Mouse (Mus musculus) C2C12 (cell line): ENCODE data around the gene Crybg1. TPM values are rescaled to one million over a fixed set of nuclear protein-coding genes. Genes with fewer than 3 reads are reported as not detected.

Experiments
- H3K27me3 ChIP-seq: one replicate; pipeline ENCODE4 v1.6.1; 2011; ENCODE audit not compliant: control insufficient read depth, insufficient read depth, insufficient read length
- H3K36me3 ChIP-seq: one replicate; pipeline ENCODE4 v1.6.1; 2011; ENCODE audit not compliant: control insufficient read depth, insufficient read depth
- H3K4me3 ChIP-seq: one replicate; pipeline ENCODE4 v1.5.1; 2011; ENCODE audit warnings: mild to moderate bottlenecking, control low read depth; ENCODE audit not compliant: poor library complexity, insufficient read depth, severe bottlenecking
- H3K79me2 ChIP-seq: one replicate; pipeline ENCODE4 v1.6.1; 2011; ENCODE audit not compliant: control insufficient read depth, insufficient read depth
- H3K79me3 ChIP-seq: one replicate; pipeline ENCODE4 v1.6.1; 2011; ENCODE audit warnings: low read depth, control low read depth
- H3ac ChIP-seq: one replicate; pipeline ENCODE3; 2011; ENCODE audit warnings: low read depth; ENCODE audit not compliant: control insufficient read depth, insufficient read length
- CEBPB ChIP-seq: IDR thresholded peaks from one replicate; pipeline ENCODE4 v1.6.1; 2011; ENCODE audit warnings: low read depth, mild to moderate bottlenecking, control low read depth, moderate library complexity
- CTCF ChIP-seq: IDR thresholded peaks from one replicate; pipeline ENCODE4 v1.5.1; 2011; ENCODE audit not compliant: control insufficient read depth, insufficient read depth, insufficient read length
- FOSL1 ChIP-seq: IDR thresholded peaks from one replicate; pipeline ENCODE4 v1.8.0; 2011; ENCODE audit warnings: mild to moderate bottlenecking, low read length; ENCODE audit not compliant: poor library complexity, insufficient read depth, severe bottlenecking
- MAX ChIP-seq: IDR thresholded peaks from one replicate; pipeline ENCODE4 v1.6.1; 2011; ENCODE audit warnings: mild to moderate bottlenecking, control low read depth
- MYOD1 ChIP-seq: IDR thresholded peaks from one replicate; pipeline ENCODE4 v1.6.1; 2011; ENCODE audit warnings: low read depth; ENCODE audit not compliant: control insufficient read depth, insufficient read length
- MYOG ChIP-seq: IDR thresholded peaks from one replicate; pipeline ENCODE4 v1.6.1; 2011; ENCODE audit not compliant: control insufficient read depth, insufficient read length; ENCODE audit errors: extremely low read depth
- USF1 ChIP-seq: IDR thresholded peaks from one replicate; pipeline ENCODE4 v1.6.1; 2011; ENCODE audit warnings: low read depth, mild to moderate bottlenecking, control low read depth, moderate library complexity
- polyA plus RNA-seq: library from polyadenylated mRNA; unstranded; fragments of >200 nt; fragmentation: generic; extraction: Trizol; gene quantifications from one replicate; pipeline ENCODE4 v1.2.1, GENCODE M21; 2012; ENCODE audit warnings: missing spikeins

The Crybg1 gene
- polyA plus RNA-seq, 1 experiment: 11.1 TPM

GRCm38 (mm10) chr10:44013885-44014284 is 134.8 kb downstream of the Crybg1 start:
- H3K79me3 ChIP-seq: no peaks in the 10 kb centered on the region
- H3K36me3 ChIP-seq: no peaks in the 10 kb centered on the region
- H3K79me2 ChIP-seq: no peaks in the 10 kb centered on the region
- no peak overlapping the region for H3K4me3 ChIP-seq
- no peaks in the 10 kb centered on the region for H3K27me3 ChIP-seq
- H3ac ChIP-seq: no peak overlapping the region
- TF ChIP-seq CTCF (no peak), MYOG (no peak), MYOD1 (no peak), FOSL1 (no peak), CEBPB (no peak), MAX (no peak), USF1 (no peak)

GRCm38 (mm10) chr10:44011408-44011807 is 137.2 kb downstream of the Crybg1 start:
- Histone ChIP-seq H3K36me3 (no peaks in the 10 kb centered on the region), H3K79me2 (no peaks in the 10 kb centered on the region), H3K4me3 (no peak overlapping the region), H3K79me3 (no peaks in the 10 kb centered on the region), H3K27me3 (no peaks in the 10 kb centered on the region), H3ac (no peak overlapping the region)
- TF ChIP-seq MAX (no peak), FOSL1 (no peak), CEBPB (no peak), MYOD1 (no peak), CTCF (no peak), USF1 (no peak), MYOG (no peak)

GRCm38 (mm10) chr10:44008808-44009207 is 139.8 kb downstream of the Crybg1 start:
- Histone ChIP-seq H3K4me3 (no peak overlapping the region), H3K27me3 (no peaks in the 10 kb centered on the region), H3K79me2 (peaks cover 3% of the 10 kb centered on the region), H3K79me3 (no peaks in the 10 kb centered on the region), H3K36me3 (no peaks in the 10 kb centered on the region), H3ac (no peak overlapping the region)
- TF ChIP-seq CEBPB: no peak
- TF ChIP-seq USF1: no peak
- no peak for TF ChIP-seq MYOG
- TF ChIP-seq MAX: no peak
- TF ChIP-seq CTCF: no peak
- no peak for TF ChIP-seq MYOD1
- no peak for TF ChIP-seq FOSL1

GRCm38 (mm10) chr10:44006815-44007214 is 141.8 kb downstream of the Crybg1 start:
- H3K79me2 ChIP-seq: peaks cover 23% of the 10 kb centered on the region
- H3K27me3 ChIP-seq: no peaks in the 10 kb centered on the region
- no peak overlapping the region for H3K4me3 ChIP-seq
- H3K36me3 ChIP-seq: no peaks in the 10 kb centered on the region
- peaks cover 9% of the 10 kb centered on the region for H3K79me3 ChIP-seq
- TF ChIP-seq CTCF (no peak), MYOG (no peak), MYOD1 (no peak)
- no peak overlapping the region for H3ac ChIP-seq

- Histone ChIP-seq H3K79me2 (peaks cover 31% of the 10 kb centered on the region), H3K79me3 (peaks cover 17% of the 10 kb centered on the region), H3K27me3 (no peaks in the 10 kb centered on the region), H3ac (peak overlapping the region; percentile 42), H3K4me3 (no peak overlapping the region), H3K36me3 (no peaks in the 10 kb centered on the region)
- TF ChIP-seq CTCF: no peak
- no peak for TF ChIP-seq FOSL1
Observed at GRCm38 (mm10) chr10:44005677-44006641, 142.7 kb downstream of the Crybg1 start.

GRCm38 (mm10) chr10:44004221-44004751 is 144.4 kb downstream of the Crybg1 start:
- H3K4me3 ChIP-seq: peak overlapping the region; percentile 68
- no peaks in the 10 kb centered on the region for H3K27me3 ChIP-seq
- H3K36me3 ChIP-seq: no peaks in the 10 kb centered on the region
- H3K79me3 ChIP-seq: peaks cover 28% of the 10 kb centered on the region
- peak overlapping the region; percentile 92 for H3ac ChIP-seq
- TF ChIP-seq MYOG (no peak), USF1 (no peak), CTCF (no peak), MYOD1 (no peak), CEBPB (no peak), MAX (no peak), FOSL1 (no peak)
- peaks cover 48% of the 10 kb centered on the region for H3K79me2 ChIP-seq
